Mouse (Mus musculus) heart, postnatal 10 days (tissue): Measurements from ENCODE around the gene Wnt7b. TPM values are rescaled to one million over a fixed set of nuclear protein-coding genes. Genes with fewer than 3 reads are reported as not detected.

Source experiments
- DNase-seq, 2 experiments: peaks; one replicate each; pipeline ENCODE4 v3.0.0; 2021
- intact Hi-C: fragments of 180-260 bp; cut with DNase I; formaldehyde crosslinking; loops from one replicate; pipeline ENCODE4 v1.15.1; 2025
- total RNA-seq, 2 experiments: library from RNA; stranded (reverse); gene quantifications; 2 replicates each; pipeline ENCODE4 v1.2.3; 2021

Wnt7b gene
- total RNA-seq, 2 experiments from 2014 or later = 0.22 to 0.25 TPM

GRCm38 (mm10) chr15:85602733-85603132 is 20.5 kb upstream of the Wnt7b start:
- no peak for DNase-seq
- intact Hi-C loops = no loop called here

GRCm38 (mm10) chr15:85602021-85602420 is 19.7 kb upstream of the Wnt7b start:
- intact Hi-C loops = no loop called here
- DNase-seq = no peak

GRCm38 (mm10) chr15:85601202-85601601 is 18.9 kb upstream of the Wnt7b start:
- intact Hi-C loops = no loop called here
- no peak for DNase-seq

- intact Hi-C loops = no loop called here
- peak; percentile 76 to 78 for DNase-seq
Observed at GRCm38 (mm10) chr15:85600696-85601094, 18.4 kb upstream of the Wnt7b start.

GRCm38 (mm10) chr15:85599887-85600695 is 17.8 kb upstream of the Wnt7b start:
- intact Hi-C loops = loop anchor here (1.0 to 5.0 kb wide), 3 partner anchors 10 to 267 kb away; no protein-coding TSS in a partner anchor
- DNase-seq = peak; percentile 93 to 94

- DNase-seq = peak; percentile 85 to 89
- intact Hi-C loops = loop anchor here (1.0 to 5.0 kb wide), 3 partner anchors 11 to 268 kb away; no protein-coding TSS in a partner anchor
Observed at GRCm38 (mm10) chr15:85598984-85599886, 17.0 kb upstream of the Wnt7b start.

- no peak for DNase-seq
- intact Hi-C loops = loop anchor here (5.0 kb wide), 1 partner anchor 269 kb away; no protein-coding TSS in a partner anchor
Observed at GRCm38 (mm10) chr15:85598443-85598842, 16.2 kb upstream of the Wnt7b start.

GRCm38 (mm10) chr15:85597403-85597802 is 15.1 kb upstream of the Wnt7b start:
- intact Hi-C loops = loop anchor here (5.0 kb wide), 1 partner anchor 270 kb away; no protein-coding TSS in a partner anchor
- DNase-seq = no peak

- no peak for DNase-seq
- intact Hi-C loops = no loop called here
Observed at GRCm38 (mm10) chr15:85592674-85593073, 10.4 kb upstream of the Wnt7b start.

- intact Hi-C loops = no loop called here
- no peak for DNase-seq
Observed at GRCm38 (mm10) chr15:85590831-85591230, 8.6 kb upstream of the Wnt7b start.

- intact Hi-C loops = loop anchor here (1.0 to 5.0 kb wide), 5 partner anchors 106 to 431 kb away; no protein-coding TSS in a partner anchor
- DNase-seq = peak; percentile 63 to 85
Observed at GRCm38 (mm10) chr15:85583504-85583903, 1.2 kb upstream of the Wnt7b start.

GRCm38 (mm10) chr15:85583024-85583423 is 751 bp upstream of the Wnt7b start:
- intact Hi-C loops = loop anchor here (1.0 to 5.0 kb wide), 5 partner anchors 106 to 431 kb away; no protein-coding TSS in a partner anchor
- peak; percentile 84 to 86 for DNase-seq

GRCm38 (mm10) chr15:85581563-85582064 is 659 bp downstream of the Wnt7b start:
- intact Hi-C loops = loop anchor here (5.0 kb wide), 2 partner anchors 194 to 429 kb away; no protein-coding TSS in a partner anchor
- DNase-seq = no peak

GRCm38 (mm10) chr15:85580934-85581562 is 1.2 kb downstream of the Wnt7b start:
- peak in 1 of 2 experiments; percentile 14 for DNase-seq
- intact Hi-C loops = loop anchor here (5.0 kb wide), 2 partner anchors 194 to 429 kb away; no protein-coding TSS in a partner anchor

- no peak for DNase-seq
- intact Hi-C loops = loop anchor here (5.0 kb wide), 2 partner anchors 193 to 428 kb away; no protein-coding TSS in a partner anchor
Observed at GRCm38 (mm10) chr15:85580483-85580882, 1.8 kb downstream of the Wnt7b start.

- intact Hi-C loops = no loop called here
- no peak for DNase-seq
Observed at GRCm38 (mm10) chr15:85577583-85578460, 4.5 kb downstream of the Wnt7b start.

GRCm38 (mm10) chr15:85576511-85577440 is 5.5 kb downstream of the Wnt7b start:
- intact Hi-C loops = no loop called here
- DNase-seq = no peak

- DNase-seq = no peak
- intact Hi-C loops = no loop called here
Observed at GRCm38 (mm10) chr15:85576110-85576509, 6.2 kb downstream of the Wnt7b start.
